Mouse (Mus musculus): ENCODE measurements at regions not wholly inside any gene's neighbourhood (a gene's known extent, or its start where the extent isn't known, plus 50 kb on each side); places are given as distances from the start of the nearest gene placed in this dataset.
"Not testable (repeated sequence)": the region's sequence is repeated elsewhere in the genome, so short reads cannot be mapped to it uniquely, and the experiment has no call there.

- in situ Hi-C loops (cut with MboI), result no loop called here
These were observed 61.3 kb downstream of the Tmem17 start for GRCm38 (mm10) chr11:22573166-22573565.

- in situ Hi-C loops (cut with MboI), result no loop called here
These were observed 61.9 kb downstream of the Tmem17 start for GRCm38 (mm10) chr11:22573802-22574201.

- in situ Hi-C loops (cut with MboI), result no loop called here
These were observed 62.6 kb downstream of the Tmem17 start for GRCm38 (mm10) chr11:22574506-22574905.

- in situ Hi-C loops (cut with MboI), result no loop called here
These were observed 72.2 kb downstream of the Tmem17 start for GRCm38 (mm10) chr11:22584100-22584487.

GRCm38 (mm10) chr11:22584488-22585158 is 72.7 kb downstream of the Tmem17 start:
- in situ Hi-C loops (cut with MboI), result no loop called here

GRCm38 (mm10) chr11:22587691-22588241 is 75.9 kb downstream of the Tmem17 start:
- in situ Hi-C loops (cut with MboI), result no loop called here

- in situ Hi-C loops (cut with MboI), result no loop called here
These were observed 76.7 kb downstream of the Tmem17 start for GRCm38 (mm10) chr11:22588546-22588945.

- in situ Hi-C loops (cut with MboI), result no loop called here
These were observed 78.0 kb downstream of the Tmem17 start for GRCm38 (mm10) chr11:22589901-22590300.

GRCm38 (mm10) chr11:22591050-22591449 is 79.2 kb downstream of the Tmem17 start:
- in situ Hi-C loops (cut with MboI), result not testable (repeated sequence)

GRCm38 (mm10) chr11:22592706-22593105 is 80.8 kb downstream of the Tmem17 start:
- in situ Hi-C loops (cut with MboI), result no loop called here

GRCm38 (mm10) chr11:22596076-22596804 is 84.4 kb downstream of the Tmem17 start:
- in situ Hi-C loops (cut with MboI), result no loop called here

- in situ Hi-C loops (cut with MboI), result no loop called here
These were observed 84.9 kb downstream of the Tmem17 start for GRCm38 (mm10) chr11:22596805-22597149.

- in situ Hi-C loops (cut with MboI), result no loop called here
These were observed 88.5 kb downstream of the Tmem17 start for GRCm38 (mm10) chr11:22600370-22600769.

GRCm38 (mm10) chr11:22601977-22602376 is 90.1 kb downstream of the Tmem17 start:
- in situ Hi-C loops (cut with MboI), result no loop called here

GRCm38 (mm10) chr11:22602610-22603009 is 90.7 kb downstream of the Tmem17 start:
- in situ Hi-C loops (cut with MboI), result no loop called here

GRCm38 (mm10) chr11:22603397-22603796 is 91.5 kb downstream of the Tmem17 start:
- in situ Hi-C loops (cut with MboI), result no loop called here

- in situ Hi-C loops (cut with MboI), result no loop called here
These were observed 94.5 kb downstream of the Tmem17 start for GRCm38 (mm10) chr11:22606380-22606779.

GRCm38 (mm10) chr11:22607645-22608044 is 95.8 kb downstream of the Tmem17 start:
- in situ Hi-C loops (cut with MboI), result no loop called here

GRCm38 (mm10) chr11:22608945-22609344 is 97.1 kb downstream of the Tmem17 start:
- in situ Hi-C loops (cut with MboI), result no loop called here

- in situ Hi-C loops (cut with MboI), result loop anchor here (10.0 kb wide), 1 partner anchor 386 kb away; no protein-coding TSS in a partner anchor
These were observed 98.7 kb downstream of the Tmem17 start for GRCm38 (mm10) chr11:22610433-22611101.

- in situ Hi-C loops (cut with MboI), result loop anchor here (10.0 kb wide), 1 partner anchor 386 kb away; no protein-coding TSS in a partner anchor
These were observed 99.4 kb downstream of the Tmem17 start for GRCm38 (mm10) chr11:22611102-22611869.

- in situ Hi-C loops (cut with MboI), result loop anchor here (10.0 kb wide), 1 partner anchor 389 kb away; no protein-coding TSS in a partner anchor
These were observed 101.6 kb downstream of the Tmem17 start for GRCm38 (mm10) chr11:22613500-22613899.

All from mature B cell (primary cell).